Mouse (Mus musculus) lung, postnatal 0 days (tissue): ENCODE data around the gene Adamts6. TPM values are rescaled to one million over a fixed set of nuclear protein-coding genes. Genes with fewer than 3 reads are reported as not detected.

Source experiments
- ATAC-seq: fragments of 200-750 bp; cut with Nextera tagmentation; 2 replicates; pipeline ENCODE4 v1.8.0; 2017; ENCODE audit warnings: moderate library complexity
- DNase-seq: peaks from one replicate; pipeline ENCODE4 v3.0.0-alpha.2; 2016; ENCODE audit warnings: low spot score
- H3K27ac ChIP-seq: fragments of 300-500 bp; sonication (generic); 2 replicates; pipeline ENCODE4 v1.5.1; 2014; ENCODE audit warnings: antibody characterized with exemption, mild to moderate bottlenecking, low read length, mixed read lengths
- H3K27me3 ChIP-seq: fragments of 300-500 bp; sonication (generic); replicated peaks from 2 replicates; pipeline ENCODE4 v1.6.1; 2014; ENCODE audit warnings: low read length, mixed read lengths; ENCODE audit not compliant: insufficient read depth
- H3K36me3 ChIP-seq: fragments of 300-500 bp; sonication (generic); 2 replicates; pipeline ENCODE4 v1.6.1; 2014; ENCODE audit warnings: low read length, mixed read lengths; ENCODE audit not compliant: insufficient read depth
- H3K4me1 ChIP-seq: fragments of 300-500 bp; sonication (generic); 2 replicates; pipeline ENCODE4 v1.6.1; 2014; ENCODE audit warnings: antibody characterized with exemption, low read depth, low read length, mixed read lengths; ENCODE audit not compliant: insufficient read depth
- H3K4me2 ChIP-seq: fragments of 300-500 bp; sonication (generic); replicated peaks from 2 replicates; pipeline ENCODE4 v1.6.1; 2014; ENCODE audit warnings: low read depth, mild to moderate bottlenecking, low read length, moderate library complexity, mixed read lengths
- H3K4me3 ChIP-seq: fragments of 300-500 bp; sonication (generic); 2 replicates; pipeline ENCODE4 v1.5.1; 2014; ENCODE audit warnings: low read depth, low read length
- H3K9ac ChIP-seq: fragments of 300-500 bp; sonication (generic); replicated peaks from 2 replicates; pipeline ENCODE4 v1.6.1; 2014; ENCODE audit warnings: low read depth, mild to moderate bottlenecking
- H3K9me3 ChIP-seq: fragments of 300-500 bp; sonication (generic); 2 replicates; pipeline ENCODE4 v1.6.1; 2016; ENCODE audit warnings: low read length, mixed read lengths
- CTCF ChIP-seq: IDR thresholded peaks from 2 replicates; pipeline ENCODE4 v1.5.1; 2016; ENCODE audit warnings: antibody characterized with exemption, mild to moderate bottlenecking
- EP300 ChIP-seq: IDR thresholded peaks from 2 replicates; pipeline ENCODE4 v1.6.1; 2016; ENCODE audit warnings: antibody characterized with exemption, mild to moderate bottlenecking, control low read depth
- WGBS: fragments of 180-500 bp; shearing (Covaris S2); extraction: QIAGEN DNeasy Blood & Tissue Kit; methylation state at CpG from one replicate; pipeline ENCODE4 v1.1.7; 2014; 5-methylcytosine and 5-hydroxymethylcytosine counted together
- polyA plus RNA-seq: library from polyadenylated mRNA; unstranded; fragments of >200 nt; fragmentation: Nextera tagmentation; extraction: Ambion mirVana; gene quantifications from 2 replicates; pipeline ENCODE4 v1.2.1, GENCODE M21; 2015

Gene Adamts6
- polyA plus RNA-seq, 1 experiment from 2014 or later = 1.1 TPM

GRCm38 (mm10) chr13:104498669-104499068 is 211.0 kb downstream of the Adamts6 start:
- TF ChIP-seq EP300 = no peak
- no peak for TF ChIP-seq CTCF
- no peak for ATAC-seq
- H3K4me2 ChIP-seq = no peak overlapping the region
- no peaks in the 10 kb centered on the region for H3K36me3 ChIP-seq
- no peak overlapping the region for H3K27ac ChIP-seq
- DNase-seq = no peak
- H3K27me3 ChIP-seq = no peaks in the 10 kb centered on the region
- H3K9ac ChIP-seq = no peak overlapping the region
- no peak overlapping the region for H3K4me3 ChIP-seq
- WGBS = 97% methylated on average over 6 of the region's 6 CpGs
- H3K4me1 ChIP-seq = no peaks in the 10 kb centered on the region
- no peaks in the 10 kb centered on the region for H3K9me3 ChIP-seq

GRCm38 (mm10) chr13:104499116-104500040 is 211.7 kb downstream of the Adamts6 start:
- Histone ChIP-seq H3K4me3 (no peak overlapping the region), H3K4me2 (no peak overlapping the region), H3K27ac (no peak overlapping the region), H3K4me1 (no peaks in the 10 kb centered on the region), H3K9ac (no peak overlapping the region), H3K27me3 (no peaks in the 10 kb centered on the region), H3K9me3 (no peaks in the 10 kb centered on the region), H3K36me3 (no peaks in the 10 kb centered on the region)
- TF ChIP-seq EP300 (no peak), CTCF (no peak)
- no peak for ATAC-seq
- 73% methylated on average over 9 of the region's 9 CpGs for WGBS
- DNase-seq = no peak

GRCm38 (mm10) chr13:104502406-104502805 is 214.8 kb downstream of the Adamts6 start:
- H3K27ac ChIP-seq = no peak overlapping the region
- H3K4me2 ChIP-seq = no peak overlapping the region
- ATAC-seq (no peak), DNase-seq (no peak)
- H3K36me3 ChIP-seq = no peaks in the 10 kb centered on the region
- H3K4me1 ChIP-seq = peaks cover 7% of the 10 kb centered on the region; the same call in 1 of the 2 replicates
- no peaks in the 10 kb centered on the region for H3K9me3 ChIP-seq
- no peak for TF ChIP-seq EP300
- TF ChIP-seq CTCF = no peak
- no peak overlapping the region for H3K9ac ChIP-seq
- H3K4me3 ChIP-seq = no peak overlapping the region
- WGBS = 93% methylated on average over 7 of the region's 7 CpGs
- no peaks in the 10 kb centered on the region for H3K27me3 ChIP-seq

- ATAC-seq (no peak), DNase-seq (no peak)
- no peak for TF ChIP-seq CTCF
- TF ChIP-seq EP300 = no peak
- Histone ChIP-seq H3K4me2 (no peak overlapping the region), H3K9ac (no peak overlapping the region), H3K4me1 (peaks cover 7% of the 10 kb centered on the region; the same call in 1 of the 2 replicates), H3K9me3 (no peaks in the 10 kb centered on the region), H3K27me3 (no peaks in the 10 kb centered on the region), H3K36me3 (no peaks in the 10 kb centered on the region), H3K4me3 (no peak overlapping the region), H3K27ac (no peak overlapping the region)
- WGBS = 63% methylated on average over 1 of the region's 1 CpGs
Observed at GRCm38 (mm10) chr13:104504043-104504442, 216.4 kb downstream of the Adamts6 start.

- peaks cover 7% of the 10 kb centered on the region; the same call in 1 of the 2 replicates for H3K4me1 ChIP-seq
- peak; percentile 76 for DNase-seq
Observed at GRCm38 (mm10) chr13:104506165-104506875, 218.7 kb downstream of the Adamts6 start.

GRCm38 (mm10) chr13:104507671-104508070 is 220.0 kb downstream of the Adamts6 start:
- no peak overlapping the region for H3K4me2 ChIP-seq
- no peaks in the 10 kb centered on the region for H3K27me3 ChIP-seq
- 88% methylated on average over 6 of the region's 6 CpGs for WGBS
- ATAC-seq (no peak), DNase-seq (no peak)
- H3K9me3 ChIP-seq = no peaks in the 10 kb centered on the region
- no peak overlapping the region for H3K9ac ChIP-seq
- H3K27ac ChIP-seq = no peak overlapping the region
- no peak overlapping the region for H3K4me3 ChIP-seq
- TF ChIP-seq CTCF (no peak), EP300 (no peak)
- H3K4me1 ChIP-seq = peaks cover 7% of the 10 kb centered on the region; the same call in 1 of the 2 replicates
- no peaks in the 10 kb centered on the region for H3K36me3 ChIP-seq

More at GRCm38 (mm10) chr13:104506165-104506875, 218.7 kb downstream of the Adamts6 start:
- H3K9ac ChIP-seq = no peak overlapping the region
- TF ChIP-seq CTCF = no peak
- peak; percentile 55 for TF ChIP-seq EP300
- no peak overlapping the region for H3K27ac ChIP-seq
- H3K27me3 ChIP-seq = no peaks in the 10 kb centered on the region
- H3K36me3 ChIP-seq = no peaks in the 10 kb centered on the region
- ATAC-seq = peak; percentile 92
- H3K4me2 ChIP-seq = no peak overlapping the region
- 52% methylated on average over 6 of the region's 6 CpGs for WGBS
- H3K9me3 ChIP-seq = no peaks in the 10 kb centered on the region
- H3K4me3 ChIP-seq = no peak overlapping the region
